Mouse (Mus musculus) spleen, adult 2 months (tissue): ENCODE data around the gene Gm17660.

ENCODE experiments used
- CTCF ChIP-seq: fragments of 200-500 bp; IDR thresholded peaks from 2 replicates; pipeline ENCODE4 v1.5.1; 2011; ENCODE audit warnings: mild to moderate bottlenecking, inconsistent platforms; ENCODE audit not compliant: insufficient read depth, insufficient read length, insufficient replicate concordance; ENCODE audit errors: extremely low read depth
- POLR2A ChIP-seq: fragments of 200-500 bp; IDR thresholded peaks from 2 replicates; pipeline ENCODE4 v1.6.1; 2011; ENCODE audit warnings: low read depth, low read length, inconsistent platforms

- TF ChIP-seq CTCF (no peak), POLR2A (no peak)
These were observed 5.0 kb downstream of the Gm17660 start for GRCm38 (mm10) chr5:104072272-104072886.
